Mouse (Mus musculus): ENCODE measurements around the gene Higd1b. TPM values are rescaled to one million over a fixed set of nuclear protein-coding genes. Genes with fewer than 3 reads are reported as not detected.

Higd1b gene
- polyA plus RNA-seq, 1 experiment, result 1.3 TPM

- no peaks in the 10 kb centered on the region for H3K4me1 ChIP-seq (ENCODE audit: control insufficient read depth, insufficient read depth, low read length)
- no peak overlapping the region for H3K27ac ChIP-seq (ENCODE audit: control insufficient read depth, insufficient read depth, low read depth, low read length)
- H3K4me3 ChIP-seq (ENCODE audit: control insufficient read depth, low read depth, low read length), result no peak overlapping the region
- TF ChIP-seq POLR2A (IDR thresholded peaks at IDR 0.05; ENCODE audit: control insufficient read depth, low read depth, low read length) (no peak), CTCF (IDR thresholded peaks at IDR 0.05; ENCODE audit: control insufficient read depth, insufficient read depth, insufficient replicate concordance, low read depth, low read length) (no peak)
- H3K36me3 ChIP-seq (ENCODE audit: control insufficient read depth, insufficient read depth, low read length), result peaks cover 3% of the 10 kb centered on the region; the same call in 1 of the 2 replicates
- no peaks in the 10 kb centered on the region for H3K27me3 ChIP-seq (ENCODE audit: control insufficient read depth, insufficient read depth, low read length)
Measured at GRCm38 (mm10) chr11:102864272-102864671, 28.6 kb downstream of the Higd1b start.

DNA sequence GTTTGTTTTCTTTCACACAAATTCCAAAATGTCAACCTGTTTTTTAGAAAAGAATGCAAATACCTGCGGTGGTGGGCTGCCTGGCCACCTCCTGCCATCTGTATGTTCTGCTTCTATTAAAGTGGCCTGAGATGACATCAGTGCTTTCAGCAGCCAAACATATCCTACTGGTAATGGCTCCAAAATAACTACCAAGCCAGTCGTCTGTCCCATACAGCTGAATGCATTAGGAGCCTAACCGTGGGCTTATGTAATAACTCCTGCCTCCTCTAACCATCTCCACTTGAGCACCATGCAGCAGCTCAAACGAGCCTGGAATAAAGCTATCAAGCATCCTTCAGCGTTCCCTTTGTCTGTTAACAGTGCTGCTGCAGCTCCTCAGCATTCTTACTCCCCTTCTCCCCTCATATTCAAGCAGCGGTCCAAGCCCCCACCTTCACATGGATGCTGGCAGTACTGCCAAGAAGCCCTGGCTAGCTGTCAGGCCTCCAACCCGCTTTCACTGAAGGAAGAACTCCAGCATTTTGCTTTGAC, 39.2 kb downstream of the Higd1b start:
- no peak overlapping the region for H3K4me3 ChIP-seq (ENCODE audit: control insufficient read depth, low read depth, low read length)
- no peak overlapping the region for H3K27ac ChIP-seq (ENCODE audit: control insufficient read depth, insufficient read depth, low read depth, low read length)
- H3K27me3 ChIP-seq (ENCODE audit: control insufficient read depth, insufficient read depth, low read length), result no peaks in the 10 kb centered on the region
- TF ChIP-seq CTCF (IDR thresholded peaks at IDR 0.05; ENCODE audit: control insufficient read depth, insufficient read depth, insufficient replicate concordance, low read depth, low read length), result no peak
- no peak for TF ChIP-seq POLR2A (IDR thresholded peaks at IDR 0.05; ENCODE audit: control insufficient read depth, low read depth, low read length)
- H3K4me1 ChIP-seq (ENCODE audit: control insufficient read depth, insufficient read depth, low read length), result no peaks in the 10 kb centered on the region
- H3K36me3 ChIP-seq (ENCODE audit: control insufficient read depth, insufficient read depth, low read length), result no peaks in the 10 kb centered on the region; the same call in 1 of the 2 replicates

- no peak overlapping the region; the same call in 1 of the 2 replicates for H3K4me3 ChIP-seq (ENCODE audit: control insufficient read depth, low read depth, low read length)
- no peak for TF ChIP-seq POLR2A (IDR thresholded peaks at IDR 0.05; ENCODE audit: control insufficient read depth, low read depth, low read length)
- no peak for TF ChIP-seq CTCF (IDR thresholded peaks at IDR 0.05; ENCODE audit: control insufficient read depth, insufficient read depth, insufficient replicate concordance, low read depth, low read length)
Measured at GRCm38 (mm10) chr11:102879558-102879957, 43.9 kb downstream of the Higd1b start.

GRCm38 (mm10) chr11:102880585-102881313, 45.1 kb downstream of the Higd1b start, which contains the start of the genes Eftud2 and Ccdc103:
Gene Eftud2 (minus strand): TSS chr11:102880985.
Gene Ccdc103 (plus strand): TSS chr11:102881204.
- no peaks in the 10 kb centered on the region for H3K36me3 ChIP-seq (ENCODE audit: control insufficient read depth, insufficient read depth, low read length)
- TF ChIP-seq POLR2A (IDR thresholded peaks at IDR 0.05; ENCODE audit: control insufficient read depth, low read depth, low read length) (peak; percentile 60; the same call in 1 of the 2 replicates), CTCF (IDR thresholded peaks at IDR 0.05; ENCODE audit: control insufficient read depth, insufficient read depth, insufficient replicate concordance, low read depth, low read length) (no peak)
- H3K27ac ChIP-seq (ENCODE audit: control insufficient read depth, insufficient read depth, low read depth, low read length), result peak within 1 kb of the TSS; percentile 92
- H3K4me3 ChIP-seq (ENCODE audit: control insufficient read depth, low read depth, low read length), result peak within 1 kb of the TSS; percentile 86
- H3K27me3 ChIP-seq (ENCODE audit: control insufficient read depth, insufficient read depth, low read length), result no peaks in the 10 kb centered on the region
- H3K4me1 ChIP-seq (ENCODE audit: control insufficient read depth, insufficient read depth, low read length), result peaks cover 3% of the 10 kb centered on the region

More at GRCm38 (mm10) chr11:102879558-102879957, 43.9 kb downstream of the Higd1b start:
- no peaks in the 10 kb centered on the region for H3K27me3 ChIP-seq (ENCODE audit: control insufficient read depth, insufficient read depth, low read length)
- H3K27ac ChIP-seq (ENCODE audit: control insufficient read depth, insufficient read depth, low read depth, low read length), result no peak overlapping the region
- H3K4me1 ChIP-seq (ENCODE audit: control insufficient read depth, insufficient read depth, low read length), result no peaks in the 10 kb centered on the region; the same call in 1 of the 2 replicates
- no peaks in the 10 kb centered on the region for H3K36me3 ChIP-seq (ENCODE audit: control insufficient read depth, insufficient read depth, low read length)

- Histone ChIP-seq H3K27me3 (ENCODE audit: control insufficient read depth, insufficient read depth, low read length) (no peaks in the 10 kb centered on the region), H3K4me1 (ENCODE audit: control insufficient read depth, insufficient read depth, low read length) (peaks cover 3% of the 10 kb centered on the region), H3K4me3 (ENCODE audit: control insufficient read depth, low read depth, low read length) (peak overlapping the region; percentile 86), H3K36me3 (ENCODE audit: control insufficient read depth, insufficient read depth, low read length) (no peaks in the 10 kb centered on the region), H3K27ac (ENCODE audit: control insufficient read depth, insufficient read depth, low read depth, low read length) (peak overlapping the region; percentile 92)
- TF ChIP-seq POLR2A (IDR thresholded peaks at IDR 0.05; ENCODE audit: control insufficient read depth, low read depth, low read length) (no peak; the same call in 1 of the 2 replicates), CTCF (IDR thresholded peaks at IDR 0.05; ENCODE audit: control insufficient read depth, insufficient read depth, insufficient replicate concordance, low read depth, low read length) (no peak)
Measured at GRCm38 (mm10) chr11:102881314-102882198, 45.9 kb downstream of the Higd1b start.

DNA sequence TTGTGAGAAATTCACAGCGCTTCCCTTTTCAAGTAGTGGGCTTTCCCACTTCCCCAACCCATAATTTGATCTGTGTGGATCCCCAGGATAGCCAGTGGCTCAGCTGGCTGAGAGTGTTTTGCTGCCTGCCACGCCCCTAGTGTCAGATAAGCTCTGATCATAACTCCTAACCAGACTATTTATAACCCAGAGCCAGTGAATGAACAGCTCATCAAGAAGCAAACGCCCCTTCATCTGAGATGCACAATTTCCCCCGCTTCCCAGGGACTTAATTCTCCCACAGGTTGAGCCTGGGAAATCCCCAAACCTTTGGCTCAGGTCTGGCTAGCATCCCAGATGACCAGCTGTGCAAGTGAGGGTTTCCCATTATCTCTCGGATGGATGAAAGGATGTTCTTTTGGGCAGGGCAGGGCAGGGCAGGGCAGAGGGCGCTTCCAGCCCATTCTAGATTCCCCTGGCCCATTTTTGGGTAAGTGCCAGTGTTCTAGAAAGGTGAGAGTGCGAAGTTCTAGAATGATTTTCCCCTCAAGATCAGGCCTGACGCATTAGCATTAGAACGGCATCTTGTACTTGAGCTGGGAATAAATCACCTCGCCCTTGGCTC, 49.1 kb downstream of the Higd1b start, which contains the start of gene Fam187a:
Gene Fam187a, plus strand, starts transcription at position 554 of the 604 bp plus-strand sequence.
- TF ChIP-seq POLR2A (IDR thresholded peaks at IDR 0.05; ENCODE audit: control insufficient read depth, low read depth, low read length), result no peak
- TF ChIP-seq CTCF (IDR thresholded peaks at IDR 0.05; ENCODE audit: control insufficient read depth, insufficient read depth, insufficient replicate concordance, low read depth, low read length), result no peak
- H3K27ac ChIP-seq (ENCODE audit: control insufficient read depth, insufficient read depth, low read depth, low read length), result peak within 1 kb of the TSS; percentile 51; the same call in 1 of the 2 replicates
- H3K27me3 ChIP-seq (ENCODE audit: control insufficient read depth, insufficient read depth, low read length), result no peaks in the 10 kb centered on the region
- H3K4me3 ChIP-seq (ENCODE audit: control insufficient read depth, low read depth, low read length), result peak within 1 kb of the TSS; percentile 72
- peaks cover 3% of the 10 kb centered on the region for H3K4me1 ChIP-seq (ENCODE audit: control insufficient read depth, insufficient read depth, low read length)
- H3K36me3 ChIP-seq (ENCODE audit: control insufficient read depth, insufficient read depth, low read length), result no peaks in the 10 kb centered on the region

Data from testis, adult 2 months (tissue).